Comparison of ENCODE assay signal across 8 mouse cellular contexts in genomic region chr19:7240782-7241690, GRCm38 (mm10). TPM values are rescaled to one million over a fixed set of nuclear protein-coding genes. Genes with fewer than 3 reads are reported as not detected.
DNase-seq lines count a peak whose midpoint lies in the region; ATAC-seq and TF ChIP-seq lines count a peak whose summit lies in the region.

Gene Naa40 (minus strand): TSS chr19:7241183.

- peak; percentile 69 for TF ChIP-seq POLR2A in brain, embryonic 14.5 days (IDR thresholded peaks at IDR 0.05; ENCODE audit: borderline replicate concordance, extremely low read depth, insufficient read depth, insufficient read length, poor library complexity, severe bottlenecking)

- peak within 1 kb of the TSS; percentile 92 for H3K9ac ChIP-seq in heart, embryonic 12.5 days
- peak within 1 kb of the TSS; percentile 87 for H3K9ac ChIP-seq in kidney, postnatal 0 days (ENCODE audit: low read depth, low read length)
- H3K9ac ChIP-seq in liver, embryonic 11.5 days (ENCODE audit: low read depth, low read length), result peak within 1 kb of the TSS; percentile 89
- H3K9ac ChIP-seq in stomach, embryonic 14.5 days (replicated peaks; ENCODE audit: low read depth, low read length), result peak within 1 kb of the TSS; percentile 72

- peaks cover 36% of the 10 kb centered on the region for H3K79me3 ChIP-seq in C2C12 (ENCODE audit: low read depth)

- peak; percentile 98 for DNase-seq in brain, embryonic 14.5 days (ENCODE audit: low read depth)
- DNase-seq in kidney, postnatal 0 days (ENCODE audit: low spot score), result peak; percentile 98
- DNase-seq in liver, embryonic 11.5 days (ENCODE audit: low spot score), result peak; percentile 90
- peak; percentile 97 for DNase-seq in naive thymus-derived CD4-positive, alpha-beta T cell, adult 2 months (ENCODE audit: low read depth)

- peaks cover 21% of the 10 kb centered on the region for H3K36me3 ChIP-seq in C2C12 (ENCODE audit: control insufficient read depth, insufficient read depth)
- H3K36me3 ChIP-seq in erythroblast, embryonic 14.5 days (ENCODE audit: control insufficient read depth), result peaks cover 33% of the 10 kb centered on the region
- peaks cover 27% of the 10 kb centered on the region for H3K36me3 ChIP-seq in heart, embryonic 12.5 days
- H3K36me3 ChIP-seq in kidney, postnatal 0 days (ENCODE audit: insufficient read depth, low read length), result no peaks in the 10 kb centered on the region
- peaks cover 11% of the 10 kb centered on the region; the same call in 1 of the 2 replicates for H3K36me3 ChIP-seq in liver, embryonic 11.5 days (ENCODE audit: control insufficient read depth, insufficient read depth, low read length)
- H3K36me3 ChIP-seq in stomach, embryonic 14.5 days (ENCODE audit: control insufficient read depth, insufficient read depth, low read length), result no peaks in the 10 kb centered on the region

- peak within 1 kb of the TSS; percentile 73 for H3ac ChIP-seq in C2C12 (ENCODE audit: control insufficient read depth, insufficient read length, low read depth)

- peak within 1 kb of the TSS; percentile 89 for H3K27ac ChIP-seq in heart, embryonic 12.5 days (ENCODE audit: poor library complexity, severe bottlenecking)
- H3K27ac ChIP-seq in kidney, postnatal 0 days, result peak within 1 kb of the TSS; percentile 81
- H3K27ac ChIP-seq in liver, embryonic 11.5 days (ENCODE audit: low read depth, low read length), result peak within 1 kb of the TSS; percentile 84
- peak within 1 kb of the TSS; percentile 71 for H3K27ac ChIP-seq in stomach, embryonic 14.5 days (ENCODE audit: low read length)

- peaks cover 45% of the 10 kb centered on the region for H3K4me1 ChIP-seq in erythroblast, embryonic 14.5 days (ENCODE audit: control insufficient read depth)
- peaks cover 11% of the 10 kb centered on the region for H3K4me1 ChIP-seq in heart, embryonic 12.5 days (replicated peaks)
- 0 out of 2 replicates have a peak, but pooled peaks cover 12% of the 10 kb centered on the region for H3K4me1 ChIP-seq in kidney, postnatal 0 days (replicated peaks; ENCODE audit: insufficient read depth, low read length)
- peaks cover 12% of the 10 kb centered on the region for H3K4me1 ChIP-seq in liver, embryonic 11.5 days (replicated peaks; ENCODE audit: control insufficient read depth, insufficient read depth, low read length)
- H3K4me1 ChIP-seq in stomach, embryonic 14.5 days (ENCODE audit: control insufficient read depth, insufficient read depth, low read length), result peaks cover 10% of the 10 kb centered on the region; the same call in 1 of the 2 replicates

- peak within 1 kb of the TSS; percentile 80 for H3K4me3 ChIP-seq in C2C12 (ENCODE audit: insufficient read depth, poor library complexity, severe bottlenecking)
- peak within 1 kb of the TSS; percentile 83 for H3K4me3 ChIP-seq in erythroblast, embryonic 14.5 days (replicated peaks)
- peak within 1 kb of the TSS; percentile 88 for H3K4me3 ChIP-seq in heart, embryonic 12.5 days
- H3K4me3 ChIP-seq in kidney, postnatal 0 days (replicated peaks; ENCODE audit: low read depth, low read length), result peak within 1 kb of the TSS; percentile 82
- H3K4me3 ChIP-seq in liver, embryonic 11.5 days (ENCODE audit: low read depth, low read length), result peak within 1 kb of the TSS; percentile 81
- peak within 1 kb of the TSS; percentile 79 for H3K4me3 ChIP-seq in stomach, embryonic 14.5 days (ENCODE audit: low read depth, low read length)

- WGBS in heart, embryonic 12.5 days, result under 1% methylated on average over 79 of the region's 80 CpGs
- under 1% methylated on average over 78 of the region's 80 CpGs for WGBS in kidney, postnatal 0 days
- whole genome bisulfite sequencing in liver, embryonic 11.5 days, result under 1% methylated on average over 80 of the region's 80 CpGs
- under 1% methylated on average over 80 of the region's 80 CpGs for WGBS in stomach, embryonic 14.5 days

- no peaks in the 10 kb centered on the region for H3K27me3 ChIP-seq in C2C12 (ENCODE audit: control insufficient read depth, insufficient read depth, insufficient read length)
- H3K27me3 ChIP-seq in erythroblast, embryonic 14.5 days (ENCODE audit: control insufficient read depth), result peaks cover 5% of the 10 kb centered on the region; the same call in 1 of the 2 replicates
- H3K27me3 ChIP-seq in heart, embryonic 12.5 days (replicated peaks), result no peaks in the 10 kb centered on the region
- H3K27me3 ChIP-seq in kidney, postnatal 0 days (ENCODE audit: insufficient read depth, low read length), result no peaks in the 10 kb centered on the region
- no peaks in the 10 kb centered on the region for H3K27me3 ChIP-seq in liver, embryonic 11.5 days (replicated peaks; ENCODE audit: control insufficient read depth, insufficient read depth, low read length)
- no peaks in the 10 kb centered on the region for H3K27me3 ChIP-seq in stomach, embryonic 14.5 days (ENCODE audit: control insufficient read depth, insufficient read depth, low read length)

- H3K79me2 ChIP-seq in C2C12 (ENCODE audit: control insufficient read depth, insufficient read depth), result peaks cover 49% of the 10 kb centered on the region

- H3K9me3 ChIP-seq in erythroblast, embryonic 14.5 days (ENCODE audit: control insufficient read depth, low read length), result no peaks in the 10 kb centered on the region
- H3K9me3 ChIP-seq in heart, embryonic 12.5 days (replicated peaks), result 0 out of 2 replicates have a peak, but pooled peaks cover 1% of the 10 kb centered on the region
- H3K9me3 ChIP-seq in kidney, postnatal 0 days (replicated peaks; ENCODE audit: low read length), result no peaks in the 10 kb centered on the region
- no peaks in the 10 kb centered on the region for H3K9me3 ChIP-seq in liver, embryonic 11.5 days (ENCODE audit: control insufficient read depth, low read length)
- no peaks in the 10 kb centered on the region for H3K9me3 ChIP-seq in stomach, embryonic 14.5 days (ENCODE audit: control insufficient read depth, low read depth, low read length)

- peak; percentile 94 for ATAC-seq in heart, embryonic 12.5 days (ENCODE audit: insufficient number of reproducible peaks, low FRiP score)
- ATAC-seq in kidney, postnatal 0 days (replicated peaks; ENCODE audit: low FRiP score, low read depth), result peak; percentile 96
- peak; percentile 97 for ATAC-seq in liver, embryonic 11.5 days (replicated peaks; ENCODE audit: low FRiP score)
- peak; percentile 96 for ATAC-seq in stomach, embryonic 14.5 days (ENCODE audit: insufficient number of reproducible peaks, insufficient read depth, low FRiP score, low read depth)

- H3K4me2 ChIP-seq in heart, embryonic 12.5 days, result peak within 1 kb of the TSS; percentile 86
- H3K4me2 ChIP-seq in kidney, postnatal 0 days (ENCODE audit: low read length), result peak within 1 kb of the TSS; percentile 93
- H3K4me2 ChIP-seq in liver, embryonic 11.5 days, result peak within 1 kb of the TSS; percentile 77
- H3K4me2 ChIP-seq in stomach, embryonic 14.5 days (replicated peaks; ENCODE audit: low read depth, low read length), result peak within 1 kb of the TSS; percentile 96

- no peak for TF ChIP-seq CTCF in C2C12 (IDR thresholded peaks at IDR 0.05; ENCODE audit: control insufficient read depth, insufficient read depth, insufficient read length)
- no peak for TF ChIP-seq CTCF in brain, embryonic 14.5 days (IDR thresholded peaks at IDR 0.05; ENCODE audit: borderline replicate concordance, extremely low read depth, insufficient read depth, insufficient read length)
- no peak for TF ChIP-seq CTCF in kidney, postnatal 0 days (IDR thresholded peaks at IDR 0.05; ENCODE audit: low read depth)

TF ChIP-seq in C2C12, 6 proteins besides CTCF, POLR2A, EP300 and RAD21:
- TF ChIP-seq MYOG (IDR thresholded peaks at IDR 0.05; ENCODE audit: control insufficient read depth, extremely low read depth, insufficient read length) (no peak), MYOD1 (IDR thresholded peaks at IDR 0.05; ENCODE audit: control insufficient read depth, insufficient read length, low read depth) (no peak), USF1 (IDR thresholded peaks at IDR 0.05; ENCODE audit: low read depth) (peak; percentile 93), MAX (IDR thresholded peaks at IDR 0.05) (peak; percentile 67)

RNA-seq across cellular contexts. Expression of gene Naa40, which starts in this region (rescaled TPM):
- 16.8 TPM for polyA plus RNA-seq in C2C12 (2012; fragmentation: generic; extraction: Trizol)
- polyA plus RNA-seq in brain, embryonic 14.5 days (2012; rRNA removed), result 74.8 and 79.2 TPM in 2 replicates
- 1.7 and 1.8 TPM in 2 replicates for polyA plus RNA-seq in erythroblast, embryonic 14.5 days (2012)
- 64.1 and 66.3 TPM in 2 replicates for polyA plus RNA-seq in heart, embryonic 12.5 days (2016; fragmentation: Nextera tagmentation; extraction: Ambion mirVana)
- 47.3 and 55.8 TPM in 2 replicates for polyA plus RNA-seq in kidney, postnatal 0 days (2015; fragmentation: Nextera tagmentation; extraction: Ambion mirVana)
- polyA plus RNA-seq in liver, embryonic 11.5 days (2014; fragmentation: Nextera tagmentation; extraction: Ambion mirVana), result 70.7 and 76.0 TPM in 2 replicates
- 59.4 and 59.6 TPM in 2 replicates for polyA plus RNA-seq in stomach, embryonic 14.5 days (2014; fragmentation: Nextera tagmentation; extraction: Ambion mirVana)

Comparison
In these comparisons a context has a peak if more than half of its experiments do, and no peak if none do; other contexts are left out.
1. Peak in every context shown above with its lines: DNase-seq, ATAC-seq, H3K4me3 ChIP-seq and H3K27ac ChIP-seq.